Mouse (Mus musculus) thymus, adult 2 months (tissue): ENCODE data around the gene Ugt3a1. TPM values are rescaled to one million over a fixed set of nuclear protein-coding genes. Genes with fewer than 3 reads are reported as not detected.

Experiments used
- DNase-seq: peaks from one replicate; pipeline ENCODE4 v3.0.0; 2021
- H3K27ac ChIP-seq: fragments of 200-500 bp; 2 replicates; pipeline ENCODE4 v1.5.1; 2012; ENCODE audit warnings: low read length, control low read depth; ENCODE audit not compliant: control insufficient read depth, insufficient read depth
- H3K27me3 ChIP-seq: fragments of 200-500 bp; 2 replicates; pipeline ENCODE4 v1.6.1; 2012; ENCODE audit warnings: mild to moderate bottlenecking, low read length, moderate library complexity, mixed read lengths; ENCODE audit not compliant: control insufficient read depth, insufficient read depth
- H3K36me3 ChIP-seq: fragments of 200-500 bp; 2 replicates; pipeline ENCODE4 v1.6.1; 2012; ENCODE audit warnings: mild to moderate bottlenecking, low read length, moderate library complexity; ENCODE audit not compliant: control insufficient read depth, insufficient read depth
- H3K4me1 ChIP-seq: fragments of 200-500 bp; replicated peaks from 2 replicates; pipeline ENCODE4 v1.6.1; 2012; ENCODE audit warnings: low read length; ENCODE audit not compliant: control insufficient read depth, insufficient read depth
- H3K4me3 ChIP-seq: fragments of 200-500 bp; 2 replicates; pipeline ENCODE4 v1.5.1; 2012; ENCODE audit warnings: mild to moderate bottlenecking, low read length, control low read depth, moderate library complexity; ENCODE audit not compliant: control insufficient read depth, insufficient read depth
- CTCF ChIP-seq: fragments of 200-500 bp; IDR thresholded peaks from 2 replicates; pipeline ENCODE4 v1.5.1; 2012; ENCODE audit warnings: mild to moderate bottlenecking, control low read depth, low read length, moderate library complexity, borderline replicate concordance; ENCODE audit not compliant: control insufficient read depth, poor library complexity, insufficient read depth; ENCODE audit errors: extremely low read depth
- POLR2A ChIP-seq: fragments of 200-500 bp; IDR thresholded peaks from 2 replicates; pipeline ENCODE4 v1.6.1; 2012; ENCODE audit warnings: mild to moderate bottlenecking, low read length, control low read depth, moderate library complexity; ENCODE audit not compliant: control insufficient read depth, poor library complexity, insufficient read depth; ENCODE audit errors: extremely low read depth
- WGBS: fragments of 180-500 bp; shearing (Covaris S2); methylation state at CpG from one replicate; pipeline ENCODE4 v1.1.7; 2018; 5-methylcytosine and 5-hydroxymethylcytosine counted together
- polyA plus RNA-seq: library from polyadenylated mRNA; depleted of rRNA; stranded (reverse); fragments of >200 nt; gene quantifications from 2 replicates; pipeline ENCODE4 v1.2.3, GENCODE M21; 2012; rRNA removed

Ugt3a1 gene
- polyA plus RNA-seq, 1 experiment: 0.11 TPM

- Histone ChIP-seq H3K27me3 (no peaks in the 10 kb centered on the region), H3K36me3 (no peaks in the 10 kb centered on the region), H3K4me1 (no peaks in the 10 kb centered on the region), H3K4me3 (no peak overlapping the region), H3K27ac (no peak overlapping the region)
- no peak for DNase-seq
- WGBS: 41% methylated on average over 3 of the region's 3 CpGs
- TF ChIP-seq POLR2A (no peak), CTCF (no peak)
Measured at GRCm38 (mm10) chr15:9348739-9349138, 72.1 kb downstream of the Ugt3a1 start.

GRCm38 (mm10) chr15:9362801-9363200, 86.1 kb downstream of the Ugt3a1 start:
- DNase-seq: no peak
- Histone ChIP-seq H3K27me3 (no peaks in the 10 kb centered on the region), H3K36me3 (no peaks in the 10 kb centered on the region), H3K4me1 (no peaks in the 10 kb centered on the region), H3K4me3 (no peak overlapping the region), H3K27ac (no peak overlapping the region)
- 78% methylated on average over 2 of the region's 2 CpGs for WGBS
- TF ChIP-seq POLR2A (no peak), CTCF (no peak)

Other genes with a start within 250 kb of the Ugt3a1 start
- gene Nadk2, start 205.6 kb upstream of the Ugt3a1 start, polyA plus RNA-seq: 14.1 and 15.3 TPM in 2 replicates
- 10.0 and 12.3 TPM in 2 replicates for gene Lmbrd2, start 136.3 kb upstream of the Ugt3a1 start, polyA plus RNA-seq
- gene Skp2, start 121.5 kb upstream of the Ugt3a1 start, polyA plus RNA-seq: 11.5 and 14.2 TPM in 2 replicates
- 0.04 and 0.37 TPM in 2 replicates for gene Ugt3a2, start 58.7 kb downstream of the Ugt3a1 start, polyA plus RNA-seq
- 0.66 and 0.89 TPM in 2 replicates for gene Capsl, start 159.1 kb downstream of the Ugt3a1 start, polyA plus RNA-seq